Mouse (Mus musculus): ENCODE data around the gene Olfr507. TPM values are rescaled to one million over a fixed set of nuclear protein-coding genes. Genes with fewer than 3 reads are reported as not detected.
"Not testable (repeated sequence)": the region's sequence is repeated elsewhere in the genome, so short reads cannot be mapped to it uniquely, and the experiment has no call there.

Gene Olfr507
- polyA plus RNA-seq (2015; fragmentation: Nextera tagmentation; extraction: Ambion mirVana), result not detected in 2 replicates

DNA sequence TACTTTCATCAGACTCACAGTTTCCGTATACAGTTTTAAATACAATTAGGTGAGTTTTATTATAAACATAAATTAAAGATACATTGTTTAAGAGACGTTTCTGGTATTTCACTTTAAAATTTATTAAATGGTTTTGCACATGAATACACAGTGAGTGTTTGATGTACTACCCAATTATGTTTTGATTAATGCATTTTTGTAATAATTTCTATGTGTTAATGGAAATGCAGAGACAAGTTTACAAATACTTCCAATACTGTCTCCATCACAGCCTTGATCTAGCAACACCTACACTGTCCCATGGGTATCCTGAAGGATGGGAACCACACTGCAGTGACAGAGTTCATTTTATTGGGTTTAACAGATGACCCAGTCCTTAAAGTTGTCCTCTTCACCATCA is at the start of gene Olfr507:
TSS of gene Olfr507 (plus strand) at position 301 of the 400 bp plus-strand sequence.
- no peak for DNase-seq (ENCODE audit: low spot score)

DNA sequence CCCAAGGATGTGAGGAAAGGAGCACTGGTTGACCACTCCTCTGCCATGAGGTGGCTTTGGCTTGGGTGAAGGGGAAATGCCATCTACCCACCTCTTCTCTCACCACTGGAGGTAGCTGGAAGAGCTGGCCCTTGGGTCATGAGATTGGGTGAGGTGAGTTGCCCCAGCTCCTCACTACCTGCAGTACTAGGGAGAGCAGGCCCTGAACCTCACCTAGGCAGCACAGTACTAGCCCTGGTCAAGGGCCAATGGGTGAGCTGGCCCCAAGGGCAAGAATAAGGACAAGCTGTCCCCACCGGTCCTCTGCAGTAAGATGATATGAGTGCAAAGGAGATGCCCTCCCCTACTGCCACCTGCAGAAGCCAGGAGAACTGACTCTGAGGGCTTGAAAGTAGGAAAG is 31.8 kb upstream of the Olfr507 start:
- DNase-seq (ENCODE audit: low spot score), result no peak

- not testable (repeated sequence) for DNase-seq (ENCODE audit: low spot score)
These were observed 19.7 kb upstream of the Olfr507 start for GRCm38 (mm10) chr7:108601916-108602315.

DNA sequence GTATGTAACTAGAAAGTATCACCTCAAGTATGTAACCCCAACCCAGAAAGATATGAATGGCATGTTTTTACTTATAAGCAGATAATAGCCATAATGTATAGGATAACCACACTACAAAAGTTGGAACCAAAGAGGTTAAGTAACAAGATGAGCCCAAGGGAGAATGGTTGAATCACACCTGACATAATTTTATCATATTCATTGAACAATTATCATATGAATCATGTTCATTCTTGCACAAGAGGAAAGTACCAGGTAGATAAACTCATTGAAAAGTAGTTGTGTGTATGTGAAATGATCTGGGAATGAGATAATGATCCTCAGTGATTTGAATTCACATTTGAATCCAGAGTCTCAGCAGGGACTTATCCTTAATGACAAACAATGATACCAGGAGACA is 11.1 kb upstream of the Olfr507 start, which contains the start of gene Olfr506:
TSS of gene Olfr506 (plus strand) at position 301 of the 400 bp plus-strand sequence.
- DNase-seq (ENCODE audit: low spot score), result no peak

DNA sequence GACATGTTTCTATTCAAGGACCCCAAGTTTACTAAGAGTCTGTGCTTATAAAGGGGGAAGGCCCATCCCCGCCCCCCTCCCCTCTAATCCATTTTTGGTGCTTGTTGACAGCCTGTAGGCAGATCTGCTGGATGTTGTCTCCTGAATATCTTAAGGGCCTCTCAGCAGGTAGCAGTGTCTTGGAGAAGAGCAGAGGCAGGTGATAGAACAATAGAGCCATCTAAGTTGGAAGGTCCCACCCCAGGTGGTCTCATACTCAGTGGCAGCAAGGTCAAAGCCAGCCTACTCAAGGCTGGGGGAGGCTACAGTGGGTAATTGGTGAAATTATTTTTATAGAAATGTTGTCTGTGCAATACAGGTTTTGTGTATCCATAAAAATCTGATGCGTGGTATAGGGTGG is 7.5 kb upstream of the Olfr507 start:
- no peak for DNase-seq (ENCODE audit: low spot score)

GRCm38 (mm10) chr7:108616781-108617180 is 4.8 kb upstream of the Olfr507 start:
- DNase-seq (ENCODE audit: low spot score), result not testable (repeated sequence)

DNA sequence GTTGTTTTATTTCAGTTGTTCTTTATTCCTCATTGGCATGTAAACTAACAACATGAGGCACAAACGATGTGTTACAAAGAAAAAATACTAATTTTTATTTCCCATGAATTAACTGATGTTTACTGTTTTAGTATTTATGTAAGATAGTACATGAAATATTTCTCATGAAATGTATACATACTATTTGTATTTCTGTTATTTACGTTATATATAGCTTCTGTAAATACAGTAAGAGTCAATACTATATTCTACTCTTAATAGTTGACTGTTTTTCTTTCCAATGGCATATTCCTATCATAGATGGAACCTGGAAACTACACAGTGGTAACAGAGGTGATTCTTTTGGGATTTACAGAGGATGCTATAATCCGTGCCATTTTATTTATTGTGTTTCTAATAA is 8.1 kb downstream of the Olfr507 start, which contains the start of gene Olfr508:
TSS of gene Olfr508 (plus strand) at position 301 of the 400 bp plus-strand sequence.
- no peak for DNase-seq (ENCODE audit: low spot score)

- no peak for DNase-seq (ENCODE audit: low spot score)
These were observed 30.2 kb downstream of the Olfr507 start, which contains the start of gene Olfr509 for GRCm38 (mm10) chr7:108651806-108652205. Olfr509 (minus strand) TSS chr7:108651906.

DNA sequence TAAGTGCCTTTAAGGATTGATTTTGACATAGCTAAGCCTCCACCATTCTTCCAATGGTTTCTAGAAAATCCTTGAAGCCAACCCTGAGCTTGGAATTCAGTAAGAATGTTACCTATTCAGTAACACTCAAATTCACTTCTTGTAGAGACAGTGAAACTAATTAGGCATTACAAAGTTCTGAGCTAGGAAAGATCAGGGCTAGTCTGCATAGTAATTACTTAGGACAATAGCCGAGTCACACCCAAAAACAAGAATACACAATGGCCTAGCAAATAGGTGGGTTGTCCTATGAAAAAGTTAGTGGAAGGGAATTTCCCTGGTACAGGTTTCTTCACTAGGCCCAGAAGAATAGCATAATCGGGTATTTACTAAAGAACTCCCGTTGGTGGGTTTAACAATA is 40.8 kb downstream of the Olfr507 start:
- DNase-seq (ENCODE audit: low spot score), result no peak

DNA sequence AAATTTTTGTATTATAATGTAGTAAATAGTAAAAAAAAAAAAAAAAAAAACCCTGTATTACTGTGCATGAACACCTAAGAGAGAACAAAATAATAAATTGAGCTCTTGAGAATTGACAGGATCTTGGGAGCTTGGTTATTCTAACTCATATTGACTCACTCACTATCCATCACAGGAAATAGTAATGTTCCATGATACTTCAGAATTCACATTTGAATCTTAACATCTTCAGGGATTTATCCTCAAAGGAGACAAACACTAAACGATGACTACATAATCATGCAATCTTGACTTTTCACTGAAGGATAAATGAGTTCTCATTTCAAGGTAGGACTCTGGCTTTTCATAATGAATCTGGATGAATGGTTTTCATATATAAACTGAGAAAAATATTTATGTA is 44.5 kb downstream of the Olfr507 start, which contains the start of gene Olfr510:
TSS of gene Olfr510 (plus strand) at position 301 of the 400 bp plus-strand sequence.
- DNase-seq (ENCODE audit: low spot score), result no peak

- no peak for DNase-seq (ENCODE audit: low spot score)
These were observed 49.4 kb downstream of the Olfr507 start for GRCm38 (mm10) chr7:108671058-108671457.

Other genes with a start within 250 kb of the Olfr507 start
- gene Olfr495, start 228.6 kb upstream of the Olfr507 start, polyA plus RNA-seq (2015; fragmentation: Nextera tagmentation; extraction: Ambion mirVana), result not detected in 2 replicates
- not detected in 2 replicates for gene Olfr497, start 201.4 kb upstream of the Olfr507 start, polyA plus RNA-seq (2015; fragmentation: Nextera tagmentation; extraction: Ambion mirVana)
- not detected in 2 replicates for gene Olfr498, start 156.5 kb upstream of the Olfr507 start, polyA plus RNA-seq (2015; fragmentation: Nextera tagmentation; extraction: Ambion mirVana)
- gene Olfr502, start 96.7 kb upstream of the Olfr507 start, polyA plus RNA-seq (2015; fragmentation: Nextera tagmentation; extraction: Ambion mirVana), result not detected in 2 replicates
- not detected in 2 replicates for gene Olfr503, start 77.3 kb upstream of the Olfr507 start, polyA plus RNA-seq (2015; fragmentation: Nextera tagmentation; extraction: Ambion mirVana)
- not detected in 2 replicates for gene Olfr504, start 56.0 kb upstream of the Olfr507 start, polyA plus RNA-seq (2015; fragmentation: Nextera tagmentation; extraction: Ambion mirVana)
- not detected in 2 replicates for gene Olfr506, start 11.0 kb upstream of the Olfr507 start, polyA plus RNA-seq (2015; fragmentation: Nextera tagmentation; extraction: Ambion mirVana)
- not detected in 2 replicates for gene Olfr508, start 8.2 kb downstream of the Olfr507 start, polyA plus RNA-seq (2015; fragmentation: Nextera tagmentation; extraction: Ambion mirVana)
- not detected in 2 replicates for gene Olfr509, start 30.1 kb downstream of the Olfr507 start, polyA plus RNA-seq (2015; fragmentation: Nextera tagmentation; extraction: Ambion mirVana)
- not detected in 2 replicates for gene Olfr510, start 44.6 kb downstream of the Olfr507 start, polyA plus RNA-seq (2015; fragmentation: Nextera tagmentation; extraction: Ambion mirVana)
- not detected in 2 replicates for gene Olfr512, start 91.5 kb downstream of the Olfr507 start, polyA plus RNA-seq (2015; fragmentation: Nextera tagmentation; extraction: Ambion mirVana)
- gene Olfr513, start 129.2 kb downstream of the Olfr507 start, polyA plus RNA-seq (2015; fragmentation: Nextera tagmentation; extraction: Ambion mirVana), result not detected in 2 replicates
- gene Olfr514, start 204.2 kb downstream of the Olfr507 start, polyA plus RNA-seq (2015; fragmentation: Nextera tagmentation; extraction: Ambion mirVana), result not detected in 2 replicates
- not detected in 2 replicates for gene Olfr516, start 228.7 kb downstream of the Olfr507 start, polyA plus RNA-seq (2015; fragmentation: Nextera tagmentation; extraction: Ambion mirVana)